Mouse (Mus musculus) spleen, adult 2 months (tissue): ENCODE data around the gene Gramd4. TPM values are rescaled to one million over a fixed set of nuclear protein-coding genes. Genes with fewer than 3 reads are reported as not detected.
A peak's percentile ranks its signal among the peaks of the same experiment; 100 is the strongest.

ENCODE experiments used
- DNase-seq, 2 experiments: peaks; one replicate each; pipeline versions ENCODE4 v3.0.0 to v3.0.0-alpha.2; 2012 to 2021; ENCODE audit warnings: low spot score in 2 of 2, low read depth in 1 of 2
- H3K27ac ChIP-seq: fragments of 200-500 bp; 2 replicates; pipeline ENCODE4 v1.5.1; 2012; ENCODE audit warnings: low read length, inconsistent platforms; ENCODE audit not compliant: insufficient read depth
- H3K27me3 ChIP-seq: fragments of 200-500 bp; 2 replicates; pipeline ENCODE4 v1.6.1; 2012; ENCODE audit warnings: mild to moderate bottlenecking, moderate library complexity, low read length, inconsistent platforms; ENCODE audit not compliant: control insufficient read depth, insufficient read depth
- H3K36me3 ChIP-seq: fragments of 200-500 bp; 2 replicates; pipeline ENCODE4 v1.6.1; 2012; ENCODE audit warnings: mild to moderate bottlenecking, low read length, inconsistent platforms; ENCODE audit not compliant: control insufficient read depth, insufficient read depth
- H3K4me1 ChIP-seq: fragments of 200-500 bp; 2 replicates; pipeline ENCODE4 v1.6.1; 2011; ENCODE audit warnings: inconsistent platforms; ENCODE audit not compliant: control insufficient read depth, insufficient read depth, insufficient read length
- H3K4me3 ChIP-seq: fragments of 200-500 bp; 2 replicates; pipeline ENCODE4 v1.5.1; 2011; ENCODE audit warnings: mild to moderate bottlenecking, inconsistent platforms; ENCODE audit not compliant: insufficient read depth, insufficient read length; ENCODE audit errors: extremely low read depth
- CTCF ChIP-seq: fragments of 200-500 bp; IDR thresholded peaks from 2 replicates; pipeline ENCODE4 v1.5.1; 2011; ENCODE audit warnings: mild to moderate bottlenecking, inconsistent platforms; ENCODE audit not compliant: insufficient read depth, insufficient read length, insufficient replicate concordance; ENCODE audit errors: extremely low read depth
- POLR2A ChIP-seq: fragments of 200-500 bp; IDR thresholded peaks from 2 replicates; pipeline ENCODE4 v1.6.1; 2011; ENCODE audit warnings: low read depth, low read length, inconsistent platforms
- WGBS: fragments of 180-500 bp; shearing (Covaris S2); methylation state at CpG from one replicate; pipeline ENCODE4 v1.1.7; 2018; 5-methylcytosine and 5-hydroxymethylcytosine counted together
- polyA plus RNA-seq: library from polyadenylated mRNA; depleted of rRNA; stranded (reverse); fragments of >200 nt; gene quantifications from 2 replicates; pipeline ENCODE4 v1.2.3, GENCODE M21; 2012; rRNA removed

Gene Gramd4
- polyA plus RNA-seq, result 36.2 and 43.9 TPM in 2 replicates

DNA sequence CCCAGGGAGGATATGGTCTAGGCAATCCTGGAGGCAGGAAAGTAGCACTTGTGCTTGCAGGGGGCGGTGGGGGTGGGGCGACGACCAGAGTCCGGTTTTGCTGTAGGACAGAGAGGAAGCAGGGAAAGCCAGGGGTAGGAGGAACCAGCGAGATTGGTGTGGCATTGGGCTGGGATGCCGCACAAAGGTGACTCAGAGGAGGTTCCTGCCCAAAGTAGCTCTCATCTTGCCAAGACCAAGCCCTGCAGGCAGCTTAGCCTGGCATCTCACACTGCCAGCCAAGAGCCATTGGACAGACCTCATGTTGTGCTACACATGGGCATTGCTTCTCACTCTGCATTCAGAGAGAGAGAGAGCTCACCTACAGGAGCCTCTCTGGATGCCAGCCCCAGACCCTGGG lies at the start of gene Gramd4:
Gene Gramd4, plus strand, starts transcription at position 283 of the 400 bp plus-strand sequence.
- H3K27me3 ChIP-seq, result no peaks in the 10 kb centered on the region
- peak within 1 kb of the TSS; percentile 30 for H3K27ac ChIP-seq
- H3K36me3 ChIP-seq, result no peaks in the 10 kb centered on the region
- no peak for DNase-seq
- peaks cover 50% of the 10 kb centered on the region for H3K4me1 ChIP-seq
- WGBS, result 67% methylated on average over 6 of the region's 6 CpGs
- peak within 1 kb of the TSS; percentile 64 for H3K4me3 ChIP-seq
- no peak for TF ChIP-seq CTCF
- TF ChIP-seq POLR2A, result no peak

DNA sequence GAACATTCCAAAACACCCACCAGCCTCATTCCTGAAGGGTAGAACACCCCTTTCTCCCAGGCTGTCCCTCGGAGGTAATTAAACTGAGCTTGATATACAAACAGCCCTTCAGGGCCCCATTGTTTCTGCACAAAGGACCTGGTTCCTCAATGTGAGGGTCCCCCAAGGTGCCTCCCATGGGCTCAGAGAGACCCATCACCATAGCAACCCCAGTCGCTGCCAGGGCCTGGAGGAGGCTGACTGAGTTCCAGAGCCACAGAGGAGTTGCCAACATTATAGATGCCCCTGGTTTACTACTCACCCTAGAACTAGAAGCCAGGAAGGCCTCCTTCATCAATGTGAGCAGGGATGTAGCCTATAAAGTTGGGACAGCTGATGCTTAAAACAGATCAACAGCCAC lies 44.4 kb upstream of the Gramd4 start:
- H3K27me3 ChIP-seq, result no peaks in the 10 kb centered on the region
- H3K36me3 ChIP-seq, result no peaks in the 10 kb centered on the region
- 91% methylated on average over 2 of the region's 2 CpGs for WGBS
- peaks cover 6% of the 10 kb centered on the region; the same call in 1 of the 2 replicates for H3K4me1 ChIP-seq
- H3K4me3 ChIP-seq, result no peak overlapping the region
- no peak for TF ChIP-seq POLR2A
- TF ChIP-seq CTCF, result no peak
- DNase-seq, result no peak
- H3K27ac ChIP-seq, result no peak overlapping the region

DNA sequence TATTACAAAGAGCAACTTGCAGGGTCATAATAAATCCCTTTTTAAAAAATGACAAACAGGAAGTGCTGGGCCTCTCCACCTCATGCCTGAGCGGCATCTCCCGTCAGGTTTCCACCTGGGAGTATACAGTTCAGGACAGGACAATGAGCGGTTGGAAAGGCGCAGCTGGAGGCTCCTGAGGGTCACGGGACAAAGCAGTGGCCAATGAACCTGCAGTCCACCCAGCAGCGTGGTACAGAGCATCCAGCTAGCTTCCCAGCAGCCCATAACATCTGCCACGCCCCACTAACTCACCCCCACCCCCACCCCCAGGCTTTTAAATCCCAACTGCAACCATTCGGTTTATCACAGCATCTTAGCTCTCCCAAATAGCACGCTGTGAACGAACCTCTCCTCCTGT lies 43.8 kb upstream of the Gramd4 start:
- H3K36me3 ChIP-seq, result no peaks in the 10 kb centered on the region
- no peak overlapping the region for H3K27ac ChIP-seq
- TF ChIP-seq CTCF (no peak), POLR2A (no peak)
- H3K27me3 ChIP-seq, result no peaks in the 10 kb centered on the region
- no peak for DNase-seq
- no peak overlapping the region for H3K4me3 ChIP-seq
- H3K4me1 ChIP-seq, result peaks cover 5% of the 10 kb centered on the region; the same call in 1 of the 2 replicates
- 63% methylated on average over 10 of the region's 10 CpGs for WGBS

DNA sequence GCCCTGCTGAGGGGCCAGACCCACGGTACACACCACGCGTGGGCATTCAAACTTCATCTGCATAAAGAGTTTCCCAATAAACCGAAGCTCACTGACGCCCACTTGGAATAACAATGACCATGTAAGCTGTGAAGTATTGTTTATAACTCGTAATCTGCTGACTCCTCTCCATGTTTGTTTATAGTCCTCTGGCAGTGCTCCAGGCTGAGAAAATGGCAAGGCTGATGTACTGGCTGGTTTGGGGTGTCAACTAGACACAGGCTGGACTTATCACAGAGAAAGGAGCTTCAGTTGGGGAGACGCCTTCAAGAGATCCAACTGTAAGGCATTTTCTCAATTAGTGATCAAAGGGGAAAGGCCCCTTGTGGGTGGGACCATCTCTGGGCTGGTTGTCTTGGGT lies 42.5 kb upstream of the Gramd4 start:
- H3K27me3 ChIP-seq, result no peaks in the 10 kb centered on the region

DNA sequence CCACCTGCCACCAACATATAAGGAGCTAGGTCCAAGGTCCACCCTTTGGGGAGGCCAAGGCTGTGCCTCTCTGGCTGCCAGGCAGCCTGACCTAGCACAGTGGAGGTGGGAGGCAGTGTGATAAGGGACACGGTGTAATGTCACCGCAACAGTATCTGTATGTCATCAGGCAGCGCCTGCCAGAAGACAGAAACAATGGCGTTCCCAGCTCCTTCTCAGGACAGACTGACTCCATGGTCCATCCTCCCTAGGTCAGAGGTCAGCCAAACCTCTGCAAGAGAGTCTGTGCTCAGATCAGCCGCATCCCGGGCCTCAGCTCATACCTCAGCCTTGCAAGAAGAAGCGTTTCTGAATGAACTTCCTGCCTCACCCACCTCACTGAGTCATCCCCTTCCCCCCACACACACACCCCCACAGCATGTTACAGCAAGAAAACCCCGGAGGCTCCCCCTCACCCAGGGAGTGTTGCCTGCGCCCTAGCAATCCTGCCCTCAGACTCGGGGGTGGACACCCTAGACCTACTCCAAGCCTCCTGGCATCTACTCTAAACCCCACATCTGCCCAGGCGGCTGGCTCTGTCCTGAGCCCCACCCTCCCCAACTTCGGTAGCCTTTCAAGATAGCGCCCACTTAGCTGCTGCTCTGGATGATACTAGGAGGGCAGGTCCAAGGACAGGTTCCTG lies 41.5 kb upstream of the Gramd4 start:
- no peak overlapping the region for H3K4me3 ChIP-seq
- TF ChIP-seq POLR2A (no peak), CTCF (no peak)
- H3K27ac ChIP-seq, result peak overlapping the region; percentile 41; the same call in 1 of the 2 replicates
- no peaks in the 10 kb centered on the region for H3K27me3 ChIP-seq
- no peaks in the 10 kb centered on the region for H3K36me3 ChIP-seq
- WGBS, result 49% methylated on average over 13 of the region's 13 CpGs
- H3K4me1 ChIP-seq, result peaks cover 5% of the 10 kb centered on the region; the same call in 1 of the 2 replicates
- DNase-seq, result no peak

More for the DNA sequence above, 42.5 kb upstream of the Gramd4 start:
- Histone ChIP-seq H3K36me3 (no peaks in the 10 kb centered on the region), H3K4me1 (peaks cover 5% of the 10 kb centered on the region; the same call in 1 of the 2 replicates), H3K27ac (no peak overlapping the region), H3K4me3 (no peak overlapping the region)
- DNase-seq, result no peak
- TF ChIP-seq POLR2A (no peak), CTCF (no peak)
- WGBS, result 86% methylated on average over 7 of the region's 7 CpGs

DNA sequence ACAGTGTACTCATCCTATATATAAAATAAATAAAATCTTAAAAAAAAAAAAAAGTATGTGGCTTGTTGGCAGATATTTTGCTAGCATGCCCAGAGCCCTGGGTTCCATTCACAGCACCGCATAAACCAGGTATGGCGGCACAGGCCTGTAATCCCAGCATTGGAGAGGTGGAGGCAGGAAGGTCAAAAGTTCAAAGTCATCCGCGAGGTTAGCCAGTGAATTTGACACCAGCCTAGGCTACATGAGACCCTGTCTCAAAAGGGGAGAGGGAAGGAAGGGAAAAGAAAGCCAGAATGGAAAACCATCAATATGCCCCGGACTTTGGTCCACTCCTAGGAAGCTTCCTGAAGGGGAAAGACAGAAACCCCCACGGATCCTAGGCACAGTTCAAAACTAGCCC lies 40.2 kb upstream of the Gramd4 start:
- Histone ChIP-seq H3K27me3 (no peaks in the 10 kb centered on the region), H3K27ac (no peak overlapping the region), H3K4me1 (peaks cover 5% of the 10 kb centered on the region; the same call in 1 of the 2 replicates), H3K36me3 (no peaks in the 10 kb centered on the region), H3K4me3 (no peak overlapping the region)
- TF ChIP-seq POLR2A (no peak), CTCF (no peak)
- no peak for DNase-seq
- 94% methylated on average over 6 of the region's 6 CpGs for WGBS

DNA sequence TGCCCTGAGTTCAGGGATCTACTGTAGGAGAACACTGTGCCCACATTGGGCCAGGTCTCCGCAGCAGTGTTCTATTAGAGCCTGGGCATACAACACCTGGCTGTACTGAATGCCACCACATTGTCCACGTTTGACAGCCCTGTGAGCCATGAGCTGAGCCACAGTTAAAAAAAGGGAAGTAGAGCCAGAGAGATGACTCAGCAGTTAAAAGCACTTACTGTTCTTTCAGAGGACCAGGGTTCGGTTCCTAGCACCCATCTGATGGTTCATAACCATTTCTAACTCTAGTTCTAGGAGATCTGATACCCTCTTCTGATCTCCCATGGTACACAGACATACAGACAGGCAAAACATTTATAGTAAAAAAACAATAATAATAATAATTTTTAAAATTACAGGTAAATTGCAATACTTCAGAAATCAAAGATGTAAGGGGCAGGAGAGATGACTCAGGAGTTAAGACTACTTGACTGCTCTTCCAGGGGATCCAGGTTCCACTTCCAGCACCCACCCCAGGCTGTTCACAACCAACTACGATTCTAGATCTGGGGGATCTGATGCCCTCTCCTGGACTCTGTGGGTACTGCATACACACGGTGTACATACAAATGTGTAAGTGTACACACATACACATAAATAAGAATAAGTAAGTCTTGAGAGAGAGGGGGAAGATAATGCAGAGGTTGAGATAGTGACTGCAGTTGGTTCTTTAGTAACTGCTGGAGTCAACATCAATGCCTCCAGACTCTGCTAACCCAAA lies 38.6 kb upstream of the Gramd4 start:
- H3K27ac ChIP-seq, result no peak overlapping the region
- WGBS, result 79% methylated on average over 5 of the region's 5 CpGs
- no peak for DNase-seq
- peaks cover 5% of the 10 kb centered on the region; the same call in 1 of the 2 replicates for H3K4me1 ChIP-seq
- no peaks in the 10 kb centered on the region for H3K27me3 ChIP-seq
- no peak for TF ChIP-seq CTCF
- no peak for TF ChIP-seq POLR2A
- H3K36me3 ChIP-seq, result no peaks in the 10 kb centered on the region
- H3K4me3 ChIP-seq, result no peak overlapping the region
